Mouse (Mus musculus): ENCODE measurements around the gene Rdm1.

DNA sequence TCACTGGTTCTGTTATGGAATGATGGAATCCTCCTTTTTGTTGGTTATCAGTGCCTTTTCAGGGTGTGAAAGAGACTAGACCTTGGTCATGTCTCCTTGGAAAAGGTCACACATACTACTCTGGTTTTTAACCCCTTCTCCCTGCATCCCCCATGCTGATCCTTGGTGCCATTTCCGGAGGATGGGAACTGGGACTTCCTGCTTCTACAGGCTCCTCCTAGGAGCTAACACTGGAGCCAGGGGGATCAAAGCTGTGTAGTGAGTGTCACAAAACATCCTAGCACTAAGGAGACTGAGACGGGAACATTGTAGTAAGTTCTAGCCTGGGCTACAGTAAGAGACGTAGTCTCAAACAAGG, 30.5 kb downstream of the Rdm1 start:
- no peak for TF ChIP-seq CTCF (IDR thresholded peaks at IDR 0.05; ENCODE audit: borderline replicate concordance, insufficient read depth, low read depth, low read length)
- TF ChIP-seq POLR2A (IDR thresholded peaks at IDR 0.05; ENCODE audit: borderline replicate concordance, insufficient read depth, low read length) = no peak
